Mouse (Mus musculus): ENCODE measurements at regions not wholly inside any gene's neighbourhood (a gene's known extent, or its start where the extent isn't known, plus 50 kb on each side); places are given as distances from the start of the nearest gene placed in this dataset.

- TF ChIP-seq POLR2A (IDR thresholded peaks at IDR 0.05; ENCODE audit: low read depth, low read length) (no peak), CTCF (IDR thresholded peaks at IDR 0.05; ENCODE audit: borderline replicate concordance, insufficient read depth, low read length) (no peak)
These were observed 904.2 kb downstream of the Jrkl start for GRCm38 (mm10) chr9:12341453-12341852.

Data from embryonic fibroblast, embryonic 13.5 days (primary cell).